Mouse (Mus musculus) heart, postnatal 0 days (tissue): ENCODE measurements at regions not wholly inside any gene's neighbourhood (a gene's known extent, or its start where the extent isn't known, plus 50 kb on each side); places are given as distances from the start of the nearest gene placed in this dataset.

Experiments used
- ATAC-seq: fragments of 200-750 bp; cut with Nextera tagmentation; 2 replicates; pipeline ENCODE4 v1.8.0; 2017; ENCODE audit warnings: low read depth, moderate number of reproducible peaks, moderate library complexity; ENCODE audit not compliant: insufficient read depth
- DNase-seq: peaks from one replicate; pipeline ENCODE4 v3.0.0-alpha.2; 2016; ENCODE audit warnings: low spot score
- H3K27ac ChIP-seq: fragments of 300-500 bp; sonication (generic); 2 replicates; pipeline ENCODE4 v1.5.1; 2014; ENCODE audit warnings: low read depth, mild to moderate bottlenecking
- H3K27me3 ChIP-seq: fragments of 300-500 bp; sonication (generic); 2 replicates; pipeline ENCODE4 v1.6.1; 2014; ENCODE audit warnings: low read length, mixed read lengths; ENCODE audit not compliant: control insufficient read depth, insufficient read depth
- H3K36me3 ChIP-seq: fragments of 300-500 bp; sonication (generic); replicated peaks from 2 replicates; pipeline ENCODE4 v1.6.1; 2014; ENCODE audit warnings: low read length, mixed read lengths; ENCODE audit not compliant: control insufficient read depth, insufficient read depth
- H3K4me1 ChIP-seq: fragments of 300-500 bp; sonication (generic); 2 replicates; pipeline ENCODE4 v1.6.1; 2014; ENCODE audit warnings: antibody characterized with exemption; ENCODE audit not compliant: control insufficient read depth, insufficient read depth
- H3K4me2 ChIP-seq: fragments of 300-500 bp; sonication (generic); 2 replicates; pipeline ENCODE4 v1.6.1; 2014; ENCODE audit warnings: low read depth, mild to moderate bottlenecking, low read length, moderate library complexity
- H3K4me3 ChIP-seq: fragments of 300-500 bp; sonication (generic); 2 replicates; pipeline ENCODE4 v1.5.1; 2014; ENCODE audit warnings: low read depth, low read length
- H3K9ac ChIP-seq: fragments of 300-500 bp; sonication (generic); replicated peaks from 2 replicates; pipeline ENCODE4 v1.6.1; 2014; ENCODE audit warnings: low read depth, low read length, mixed read lengths
- H3K9me3 ChIP-seq: fragments of 300-500 bp; sonication (generic); replicated peaks from 2 replicates; pipeline ENCODE4 v1.6.1; 2016; ENCODE audit warnings: low read length; ENCODE audit not compliant: control insufficient read depth
- CTCF ChIP-seq: IDR thresholded peaks from 2 replicates; pipeline ENCODE4 v1.5.1; 2016; ENCODE audit warnings: antibody characterized with exemption, control low read depth, low read depth
- EP300 ChIP-seq: IDR thresholded peaks from 2 replicates; pipeline ENCODE4 v1.6.1; 2016; ENCODE audit warnings: antibody characterized with exemption, low read depth
- WGBS: fragments of 180-500 bp; shearing (Covaris S2); extraction: QIAGEN DNeasy Blood & Tissue Kit; methylation state at CpG from one replicate; pipeline ENCODE4 v1.1.7; 2014; 5-methylcytosine and 5-hydroxymethylcytosine counted together

- 30% methylated on average over 6 of the region's 6 CpGs for WGBS
- H3K27ac ChIP-seq = peak overlapping the region; percentile 5; the same call in 1 of the 2 replicates
- peak; percentile 60 for DNase-seq
- no peak overlapping the region for H3K4me3 ChIP-seq
- peaks cover 21% of the 10 kb centered on the region for H3K4me1 ChIP-seq
- no peaks in the 10 kb centered on the region for H3K9me3 ChIP-seq
- TF ChIP-seq EP300 = no peak
- TF ChIP-seq CTCF = peak; percentile 24; the same call in 1 of the 2 replicates
- H3K9ac ChIP-seq = no peak overlapping the region
- no peak overlapping the region for H3K4me2 ChIP-seq
- H3K27me3 ChIP-seq = no peaks in the 10 kb centered on the region
- no peaks in the 10 kb centered on the region for H3K36me3 ChIP-seq
- peak; percentile 75 for ATAC-seq
These were observed 265.6 kb downstream of the Gm49356 start for GRCm38 (mm10) chr15:59154407-59155288.

DNA sequence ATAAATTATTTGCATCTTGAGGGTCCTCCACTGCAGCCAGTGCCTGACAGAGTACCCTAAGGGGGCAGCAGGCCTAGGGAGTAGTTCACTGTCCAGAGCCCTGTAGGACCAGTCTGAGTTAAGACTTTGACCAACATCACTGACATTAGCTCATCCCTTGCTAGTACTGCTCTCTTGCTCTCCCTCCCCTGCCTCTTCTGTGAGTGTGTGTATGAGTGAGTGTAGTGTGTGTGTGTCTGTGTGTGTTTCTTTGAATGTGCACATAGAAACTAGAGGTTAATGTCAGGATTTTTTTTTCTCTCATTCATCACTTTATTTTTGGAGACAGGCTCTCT is 266.2 kb downstream of the Gm49356 start:
- H3K9me3 ChIP-seq = no peaks in the 10 kb centered on the region
- DNase-seq (no peak), ATAC-seq (no peak)
- peaks cover 21% of the 10 kb centered on the region for H3K4me1 ChIP-seq
- H3K4me2 ChIP-seq = no peak overlapping the region
- 0 out of 2 replicates have a peak overlapping the region, but pooled peaks have one; percentile 0 for H3K27ac ChIP-seq
- H3K27me3 ChIP-seq = no peaks in the 10 kb centered on the region
- H3K4me3 ChIP-seq = no peak overlapping the region
- no peak overlapping the region for H3K9ac ChIP-seq
- H3K36me3 ChIP-seq = no peaks in the 10 kb centered on the region
- TF ChIP-seq CTCF (no peak), EP300 (no peak)

DNA sequence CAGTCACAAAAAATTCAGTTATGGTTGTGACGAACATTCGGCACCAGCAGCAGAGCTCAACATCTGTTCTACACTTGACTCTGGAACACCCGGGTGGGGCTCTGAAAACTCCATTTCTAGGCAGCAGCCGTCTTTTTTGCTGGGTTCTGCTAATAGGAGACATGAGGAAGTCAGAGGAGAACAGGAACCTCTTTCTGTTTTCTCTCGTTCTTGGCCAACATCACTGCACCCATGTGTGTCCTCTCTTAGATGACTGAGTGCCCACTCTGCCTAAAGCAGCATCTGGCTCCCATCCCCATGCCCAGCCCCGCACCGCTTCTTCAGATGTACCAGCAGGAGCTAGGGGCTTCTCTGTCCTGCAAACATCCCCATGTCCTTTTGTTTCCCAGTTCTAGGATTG is 267.2 kb downstream of the Gm49356 start:
- Histone ChIP-seq H3K4me2 (no peak overlapping the region), H3K4me1 (peaks cover 21% of the 10 kb centered on the region), H3K4me3 (no peak overlapping the region), H3K27me3 (no peaks in the 10 kb centered on the region), H3K9ac (no peak overlapping the region), H3K27ac (no peak overlapping the region), H3K36me3 (no peaks in the 10 kb centered on the region), H3K9me3 (no peaks in the 10 kb centered on the region)
- DNase-seq = no peak
- WGBS = 89% methylated on average over 7 of the region's 7 CpGs
- ATAC-seq = no peak
- TF ChIP-seq EP300 = no peak
- TF ChIP-seq CTCF = no peak

DNA sequence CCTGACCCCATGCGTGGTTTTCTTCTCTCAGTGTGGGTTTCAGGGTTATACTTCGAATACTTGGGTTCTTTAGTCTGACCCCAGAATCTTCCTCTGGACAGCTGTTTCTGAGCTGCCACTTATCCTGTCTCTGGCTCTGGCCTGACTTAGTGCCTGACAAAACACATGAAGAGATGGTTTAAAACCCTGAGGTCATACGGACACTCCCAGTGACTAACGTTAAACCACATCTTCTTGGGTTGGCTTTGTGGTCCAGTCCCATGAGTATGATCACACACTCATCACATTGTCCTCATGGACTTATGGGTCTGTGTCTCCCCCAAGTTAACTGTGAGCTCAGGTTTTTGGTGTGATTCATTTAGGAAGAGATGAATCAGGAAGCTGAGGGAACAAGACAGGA is 269.7 kb downstream of the Gm49356 start:
- DNase-seq (no peak), ATAC-seq (no peak)
- Histone ChIP-seq H3K36me3 (no peaks in the 10 kb centered on the region), H3K9ac (no peak overlapping the region), H3K4me3 (no peak overlapping the region), H3K4me2 (no peak overlapping the region), H3K9me3 (no peaks in the 10 kb centered on the region), H3K4me1 (peaks cover 18% of the 10 kb centered on the region), H3K27ac (no peak overlapping the region), H3K27me3 (no peaks in the 10 kb centered on the region)
- 79% methylated on average over 4 of the region's 4 CpGs for WGBS
- no peak for TF ChIP-seq EP300
- TF ChIP-seq CTCF = no peak

DNA sequence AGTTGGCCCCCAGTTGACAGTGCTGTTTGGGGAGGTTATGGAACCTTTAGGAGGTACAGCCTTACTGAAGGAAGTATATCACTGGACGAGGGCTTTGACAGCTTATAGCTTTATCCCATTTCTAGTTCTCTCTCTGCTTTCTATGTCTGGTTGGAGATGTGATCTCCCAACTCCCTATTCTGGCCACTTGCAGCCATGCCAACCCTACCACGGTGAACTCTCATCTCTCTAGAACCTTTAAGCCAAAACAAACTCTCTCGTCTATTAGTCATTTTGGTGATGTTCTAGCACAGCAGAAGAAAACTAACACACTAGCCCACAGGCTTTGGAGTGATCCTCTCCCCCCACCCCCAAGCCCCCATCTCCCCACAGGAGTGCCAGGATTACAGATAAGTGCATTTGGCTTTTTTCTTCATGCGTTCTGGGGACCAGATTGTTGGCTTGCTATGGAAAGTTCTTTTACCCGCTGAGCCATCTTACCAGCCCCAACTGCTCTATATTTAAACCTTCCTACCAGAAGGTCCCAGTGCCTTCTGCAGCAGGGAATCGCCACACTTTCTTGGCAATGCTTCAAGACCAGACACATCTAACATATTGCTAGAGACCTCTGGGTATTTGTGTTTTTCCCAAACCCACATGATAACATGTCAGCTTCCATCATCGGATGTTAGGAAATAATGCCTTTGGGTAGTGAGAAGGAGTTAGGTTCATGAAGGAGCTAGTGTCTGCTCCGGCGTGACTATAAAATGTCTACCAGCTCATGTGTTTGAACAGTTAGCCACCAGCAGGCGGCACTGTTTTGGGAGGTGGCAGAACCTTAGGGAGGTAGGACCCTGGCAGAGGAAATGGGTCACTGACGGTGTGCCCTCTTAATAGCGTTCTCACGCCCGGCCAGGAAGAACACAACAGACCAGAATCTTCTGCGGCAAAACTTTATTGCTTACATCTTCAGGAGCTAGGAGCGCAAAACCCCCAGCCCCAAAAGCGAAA is 272.1 kb downstream of the Gm49356 start:
- TF ChIP-seq CTCF = no peak
- no peak for TF ChIP-seq EP300
- Histone ChIP-seq H3K27ac (no peak overlapping the region), H3K9ac (no peak overlapping the region), H3K36me3 (no peaks in the 10 kb centered on the region), H3K9me3 (no peaks in the 10 kb centered on the region), H3K4me2 (no peak overlapping the region), H3K4me1 (peaks cover 7% of the 10 kb centered on the region; the same call in 1 of the 2 replicates), H3K27me3 (no peaks in the 10 kb centered on the region), H3K4me3 (no peak overlapping the region)
- 88% methylated on average over 15 of the region's 17 CpGs for WGBS
- DNase-seq = no peak
- no peak for ATAC-seq
